Mouse (Mus musculus): Measurements from ENCODE around the gene Tnfsf9. TPM values are rescaled to one million over a fixed set of nuclear protein-coding genes. Genes with fewer than 3 reads are reported as not detected.

Gene Tnfsf9
- polyA plus RNA-seq, 1 experiment from 2014 or later: 9.9 TPM

GRCm38 (mm10) chr17:57066908-57067307, 38.2 kb upstream of the Tnfsf9 start:
- Histone ChIP-seq H3K36me3 (ENCODE audit: insufficient read depth, low read length) (no peaks in the 10 kb centered on the region), H3K27ac (ENCODE audit: low read length) (no peak overlapping the region), H3K9ac (replicated peaks; ENCODE audit: low read length) (no peak overlapping the region), H3K4me3 (ENCODE audit: low read length) (no peak overlapping the region), H3K4me2 (replicated peaks; ENCODE audit: low read depth, low read length) (no peak overlapping the region), H3K4me1 (ENCODE audit: insufficient read depth, low read length) (peaks cover 11% of the 10 kb centered on the region), H3K9me3 (ENCODE audit: low read length) (no peaks in the 10 kb centered on the region), H3K27me3 (ENCODE audit: insufficient read depth, low read length) (peaks cover 20% of the 10 kb centered on the region)
- 72% methylated on average over 5 of the region's 5 CpGs for WGBS
- no peak for ATAC-seq (ENCODE audit: low FRiP score, low TSS enrichment)

DNA sequence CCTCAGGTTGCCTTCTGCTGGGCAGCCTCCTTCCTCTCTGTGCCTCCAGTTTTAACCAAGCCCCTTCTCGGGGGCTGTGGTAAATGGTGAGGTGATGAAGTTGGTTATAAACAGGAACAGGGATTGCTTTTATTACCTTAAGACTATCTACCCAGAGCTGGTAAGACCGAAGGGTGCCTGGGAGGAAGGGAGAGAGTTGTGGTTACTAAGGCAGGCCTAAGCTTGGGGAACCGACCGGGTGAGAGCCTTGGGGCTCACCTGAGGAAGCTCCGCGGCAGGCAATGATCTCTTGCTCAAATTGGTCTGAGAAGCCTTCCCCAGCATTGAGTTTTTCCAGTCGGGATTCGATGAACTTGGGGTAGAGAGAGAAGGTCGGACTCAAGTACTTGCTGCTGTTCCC, 34.9 kb upstream of the Tnfsf9 start:
- peak overlapping the region; percentile 43 for H3K4me2 ChIP-seq (replicated peaks; ENCODE audit: low read depth, low read length)
- no peak overlapping the region for H3K27ac ChIP-seq (ENCODE audit: low read length)
- H3K4me1 ChIP-seq (ENCODE audit: insufficient read depth, low read length): peaks cover 8% of the 10 kb centered on the region; the same call in 1 of the 2 replicates
- H3K36me3 ChIP-seq (ENCODE audit: insufficient read depth, low read length): no peaks in the 10 kb centered on the region
- H3K27me3 ChIP-seq (ENCODE audit: insufficient read depth, low read length): peaks cover 3% of the 10 kb centered on the region; the same call in 1 of the 2 replicates
- no peaks in the 10 kb centered on the region for H3K9me3 ChIP-seq (ENCODE audit: low read length)
- ATAC-seq (ENCODE audit: low FRiP score, low TSS enrichment): peak; percentile 28; the same call in 1 of the 2 replicates
- H3K9ac ChIP-seq (replicated peaks; ENCODE audit: low read length): peak overlapping the region; percentile 45; the same call in 1 of the 2 replicates
- peak overlapping the region; percentile 36 for H3K4me3 ChIP-seq (ENCODE audit: low read length)
- WGBS: 10% methylated on average over 9 of the region's 9 CpGs

GRCm38 (mm10) chr17:57070699-57071098, 34.4 kb upstream of the Tnfsf9 start:
- WGBS: 2% methylated on average over 11 of the region's 11 CpGs
- Histone ChIP-seq H3K27me3 (ENCODE audit: insufficient read depth, low read length) (peaks cover 3% of the 10 kb centered on the region; the same call in 1 of the 2 replicates), H3K9me3 (ENCODE audit: low read length) (no peaks in the 10 kb centered on the region), H3K4me3 (ENCODE audit: low read length) (peak overlapping the region; percentile 36), H3K9ac (replicated peaks; ENCODE audit: low read length) (no peak overlapping the region), H3K4me2 (replicated peaks; ENCODE audit: low read depth, low read length) (peak overlapping the region; percentile 43), H3K4me1 (ENCODE audit: insufficient read depth, low read length) (peaks cover 8% of the 10 kb centered on the region; the same call in 1 of the 2 replicates), H3K27ac (ENCODE audit: low read length) (no peak overlapping the region), H3K36me3 (ENCODE audit: insufficient read depth, low read length) (no peaks in the 10 kb centered on the region)
- ATAC-seq (ENCODE audit: low FRiP score, low TSS enrichment): peak; percentile 78

DNA sequence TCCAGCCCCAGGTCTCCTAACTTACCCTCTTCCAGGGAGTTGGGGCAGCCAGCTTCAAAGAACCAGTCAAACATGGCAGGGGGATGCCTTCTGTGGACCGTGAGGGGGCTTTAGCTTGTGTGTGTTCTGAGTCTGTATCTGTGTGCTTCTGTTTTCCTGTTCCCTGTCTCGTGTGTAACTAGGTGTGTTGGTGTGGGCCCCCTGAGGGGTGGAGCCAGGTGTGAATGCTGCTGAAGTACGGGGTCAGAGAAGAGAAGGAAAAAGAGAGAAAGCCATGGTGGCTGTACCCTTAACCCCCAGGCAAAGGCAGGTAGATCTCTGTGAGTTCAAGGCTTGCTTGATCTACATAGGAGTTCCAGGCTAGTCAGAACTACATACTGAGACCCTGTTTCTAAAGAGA, 28.2 kb upstream of the Tnfsf9 start:
- WGBS: 68% methylated on average over 3 of the region's 3 CpGs
- Histone ChIP-seq H3K27ac (ENCODE audit: low read length) (no peak overlapping the region), H3K27me3 (ENCODE audit: insufficient read depth, low read length) (no peaks in the 10 kb centered on the region), H3K36me3 (ENCODE audit: insufficient read depth, low read length) (peaks cover 7% of the 10 kb centered on the region; the same call in 1 of the 2 replicates), H3K9ac (replicated peaks; ENCODE audit: low read length) (no peak overlapping the region), H3K4me2 (replicated peaks; ENCODE audit: low read depth, low read length) (no peak overlapping the region), H3K4me1 (ENCODE audit: insufficient read depth, low read length) (no peaks in the 10 kb centered on the region), H3K4me3 (ENCODE audit: low read length) (no peak overlapping the region), H3K9me3 (ENCODE audit: low read length) (no peaks in the 10 kb centered on the region)
- ATAC-seq (ENCODE audit: low FRiP score, low TSS enrichment): no peak

DNA sequence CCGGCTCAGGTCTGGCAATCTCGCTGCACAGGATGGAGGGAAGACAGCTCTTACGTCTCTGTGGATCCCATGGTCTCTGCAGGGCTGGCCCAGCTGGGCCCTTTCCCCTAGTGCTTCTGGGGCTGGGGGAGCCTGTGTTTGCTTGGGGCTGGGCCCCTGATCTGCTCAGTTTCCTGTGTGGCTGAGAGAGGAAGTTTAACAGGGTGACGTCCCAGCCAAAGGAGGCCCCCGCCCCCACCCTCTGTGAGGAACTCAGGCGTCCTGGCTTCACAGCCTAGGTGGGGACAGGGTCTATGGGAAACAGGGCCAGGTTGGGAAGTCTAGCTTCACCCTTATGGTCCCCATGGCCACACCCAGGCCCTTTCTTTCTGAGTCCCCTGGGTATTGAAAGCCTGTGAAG, 26.8 kb upstream of the Tnfsf9 start, which contains the start of gene Dennd1c:
Dennd1c (minus strand) TSS at position 179 of the 400 bp plus-strand sequence.
- Histone ChIP-seq H3K36me3 (ENCODE audit: insufficient read depth, low read length) (peaks cover 7% of the 10 kb centered on the region; the same call in 1 of the 2 replicates), H3K27me3 (ENCODE audit: insufficient read depth, low read length) (no peaks in the 10 kb centered on the region), H3K27ac (ENCODE audit: low read length) (no peak within 1 kb of the TSS), H3K4me3 (ENCODE audit: low read length) (no peak within 1 kb of the TSS), H3K9ac (replicated peaks; ENCODE audit: low read length) (no peak within 1 kb of the TSS; the same call in 1 of the 2 replicates), H3K4me1 (ENCODE audit: insufficient read depth, low read length) (no peaks in the 10 kb centered on the region), H3K4me2 (replicated peaks; ENCODE audit: low read depth, low read length) (no peak within 1 kb of the TSS), H3K9me3 (ENCODE audit: low read length) (no peaks in the 10 kb centered on the region)
- 46% methylated on average over 6 of the region's 6 CpGs for WGBS
- 0 out of 2 replicates have a peak, but pooled peaks have one; percentile 25 for ATAC-seq (ENCODE audit: low FRiP score, low TSS enrichment)

DNA sequence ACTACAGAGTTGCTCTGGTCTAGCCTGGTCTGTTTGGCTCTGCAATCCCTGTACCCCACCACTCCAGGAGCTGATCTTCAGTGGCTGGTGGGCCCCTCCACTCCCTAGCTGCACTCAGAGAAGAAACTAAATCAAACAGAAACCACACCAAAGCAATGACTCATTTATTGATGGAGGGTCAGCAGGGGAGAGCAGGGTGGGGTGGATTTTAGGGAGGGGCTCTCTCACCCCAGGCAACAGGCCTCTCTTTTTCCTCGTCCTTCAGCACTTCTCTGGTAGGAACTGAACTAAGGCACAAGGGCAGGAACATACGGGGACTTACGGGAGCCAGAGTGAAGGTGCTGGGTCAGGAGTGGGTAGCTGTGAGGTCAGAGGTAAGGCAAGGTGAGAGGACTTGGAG, 25.2 kb upstream of the Tnfsf9 start:
- H3K4me1 ChIP-seq (ENCODE audit: insufficient read depth, low read length): no peaks in the 10 kb centered on the region
- no peak overlapping the region for H3K9ac ChIP-seq (replicated peaks; ENCODE audit: low read length)
- WGBS: 76% methylated on average over 3 of the region's 3 CpGs
- no peak overlapping the region for H3K4me2 ChIP-seq (replicated peaks; ENCODE audit: low read depth, low read length)
- H3K4me3 ChIP-seq (ENCODE audit: low read length): no peak overlapping the region
- H3K27me3 ChIP-seq (ENCODE audit: insufficient read depth, low read length): no peaks in the 10 kb centered on the region
- no peaks in the 10 kb centered on the region for H3K9me3 ChIP-seq (ENCODE audit: low read length)
- H3K27ac ChIP-seq (ENCODE audit: low read length): no peak overlapping the region
- H3K36me3 ChIP-seq (ENCODE audit: insufficient read depth, low read length): peaks cover 7% of the 10 kb centered on the region; the same call in 1 of the 2 replicates
- ATAC-seq (ENCODE audit: low FRiP score, low TSS enrichment): no peak

GRCm38 (mm10) chr17:57081234-57081842, 23.8 kb upstream of the Tnfsf9 start:
- Histone ChIP-seq H3K27me3 (ENCODE audit: insufficient read depth, low read length) (no peaks in the 10 kb centered on the region), H3K9me3 (ENCODE audit: low read length) (no peaks in the 10 kb centered on the region), H3K36me3 (ENCODE audit: insufficient read depth, low read length) (peaks cover 7% of the 10 kb centered on the region; the same call in 1 of the 2 replicates), H3K9ac (replicated peaks; ENCODE audit: low read length) (no peak overlapping the region), H3K4me2 (replicated peaks; ENCODE audit: low read depth, low read length) (no peak overlapping the region), H3K27ac (ENCODE audit: low read length) (no peak overlapping the region), H3K4me3 (ENCODE audit: low read length) (no peak overlapping the region), H3K4me1 (ENCODE audit: insufficient read depth, low read length) (no peaks in the 10 kb centered on the region)
- WGBS: 93% methylated on average over 31 of the region's 31 CpGs
- no peak for ATAC-seq (ENCODE audit: low FRiP score, low TSS enrichment)

DNA sequence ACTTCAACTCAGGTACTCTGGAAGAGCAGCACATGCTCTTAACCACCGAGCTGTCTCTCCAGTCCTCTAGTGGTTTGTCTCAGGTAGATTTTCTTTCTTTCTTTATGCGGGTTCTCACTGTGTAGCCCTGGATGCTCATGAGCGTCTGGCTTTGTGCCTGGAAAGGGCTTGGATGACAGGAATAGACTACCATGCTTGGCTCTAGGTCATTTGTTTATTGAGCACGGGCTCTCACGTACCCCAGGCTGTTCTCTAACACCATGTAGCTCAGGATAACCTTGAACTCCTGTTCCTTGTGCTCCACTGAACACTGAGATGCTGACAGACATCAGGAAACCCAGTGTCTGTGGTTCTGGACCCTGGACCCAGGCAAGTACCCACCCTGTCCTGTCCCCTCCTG, 22.6 kb upstream of the Tnfsf9 start:
- Histone ChIP-seq H3K4me2 (replicated peaks; ENCODE audit: low read depth, low read length) (no peak overlapping the region), H3K27ac (ENCODE audit: low read length) (no peak overlapping the region), H3K9ac (replicated peaks; ENCODE audit: low read length) (no peak overlapping the region), H3K27me3 (ENCODE audit: insufficient read depth, low read length) (no peaks in the 10 kb centered on the region; the same call in 1 of the 2 replicates), H3K36me3 (ENCODE audit: insufficient read depth, low read length) (peaks cover 7% of the 10 kb centered on the region; the same call in 1 of the 2 replicates), H3K4me3 (ENCODE audit: low read length) (no peak overlapping the region), H3K9me3 (ENCODE audit: low read length) (no peaks in the 10 kb centered on the region), H3K4me1 (ENCODE audit: insufficient read depth, low read length) (peaks cover 7% of the 10 kb centered on the region; the same call in 1 of the 2 replicates)
- ATAC-seq (ENCODE audit: low FRiP score, low TSS enrichment): no peak
- 82% methylated on average over 5 of the region's 5 CpGs for WGBS

DNA sequence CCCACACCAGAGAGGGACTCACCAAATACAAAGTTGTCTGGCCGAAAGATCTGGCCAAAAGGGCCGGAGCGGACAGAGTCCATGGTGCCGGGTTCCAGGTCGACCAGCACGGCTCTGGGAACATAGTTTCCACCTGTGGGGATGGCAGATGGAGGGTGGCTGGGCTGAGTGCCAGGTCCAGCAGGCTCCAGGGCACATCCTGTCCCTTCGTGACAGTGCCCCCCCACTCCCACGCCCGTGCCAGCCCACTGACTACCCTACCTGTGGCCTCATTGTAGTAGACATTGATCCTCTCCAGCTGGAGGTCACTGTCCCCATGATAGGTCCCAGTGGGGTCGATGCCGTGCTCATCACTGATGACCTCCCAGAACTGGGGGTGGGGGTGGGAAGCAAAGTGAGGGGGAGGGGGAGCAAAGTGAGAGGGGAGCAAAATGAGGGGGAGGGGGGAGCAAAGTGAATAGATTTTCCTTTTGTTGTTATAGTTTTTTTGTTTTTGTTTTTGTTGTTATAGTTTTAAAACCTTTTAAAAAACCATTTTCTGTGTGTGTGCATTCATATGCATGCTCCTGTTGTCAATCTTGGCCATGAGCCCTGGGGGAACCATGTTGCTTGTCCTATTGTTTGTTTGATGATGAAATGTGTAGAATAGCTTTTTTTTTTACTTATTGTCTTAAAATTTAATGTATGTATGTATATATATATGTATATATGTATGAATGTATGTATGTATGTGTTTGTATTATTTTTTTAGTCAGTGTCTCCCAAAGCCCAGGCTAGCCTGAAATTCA, 19.0 kb upstream of the Tnfsf9 start:
- Histone ChIP-seq H3K4me2 (replicated peaks; ENCODE audit: low read depth, low read length) (no peak overlapping the region), H3K4me1 (ENCODE audit: insufficient read depth, low read length) (peaks cover 9% of the 10 kb centered on the region; the same call in 1 of the 2 replicates)
- WGBS: 81% methylated on average over 11 of the region's 11 CpGs

More for the DNA sequence above, 19.0 kb upstream of the Tnfsf9 start:
- Histone ChIP-seq H3K9ac (replicated peaks; ENCODE audit: low read length) (no peak overlapping the region), H3K4me3 (ENCODE audit: low read length) (no peak overlapping the region), H3K36me3 (ENCODE audit: insufficient read depth, low read length) (peaks cover 5% of the 10 kb centered on the region; the same call in 1 of the 2 replicates), H3K9me3 (ENCODE audit: low read length) (no peaks in the 10 kb centered on the region), H3K27me3 (ENCODE audit: insufficient read depth, low read length) (no peaks in the 10 kb centered on the region; the same call in 1 of the 2 replicates), H3K27ac (ENCODE audit: low read length) (no peak overlapping the region)
- ATAC-seq (ENCODE audit: low FRiP score, low TSS enrichment): no peak
